Mouse (Mus musculus): ENCODE measurements at regions not wholly inside any gene's neighbourhood (a gene's known extent, or its start where the extent isn't known, plus 50 kb on each side); places are given as distances from the start of the nearest gene placed in this dataset.

- 34% methylated on average over 5 of the region's 5 CpGs for WGBS
- Histone ChIP-seq H3K4me2 (no peak overlapping the region), H3K27me3 (no peaks in the 10 kb centered on the region), H3K9me3 (no peaks in the 10 kb centered on the region), H3K4me3 (replicated peaks) (no peak overlapping the region), H3K4me1 (peaks cover 29% of the 10 kb centered on the region), H3K27ac (peak overlapping the region; percentile 79), H3K36me3 (replicated peaks) (no peaks in the 10 kb centered on the region), H3K9ac (no peak overlapping the region)
- ATAC-seq (ENCODE audit: low FRiP score) = peak; percentile 68; the same call in 1 of the 2 replicates
Observed at GRCm38 (mm10) chr5:148633999-148634398, 81.4 kb upstream of the Ubl3 start.

- Histone ChIP-seq H3K9ac (no peak overlapping the region), H3K9me3 (no peaks in the 10 kb centered on the region), H3K4me3 (replicated peaks) (no peak overlapping the region), H3K4me2 (no peak overlapping the region), H3K27me3 (no peaks in the 10 kb centered on the region), H3K36me3 (replicated peaks) (no peaks in the 10 kb centered on the region), H3K4me1 (peaks cover 29% of the 10 kb centered on the region), H3K27ac (0 out of 2 replicates have a peak overlapping the region, but pooled peaks have one; percentile 79)
- WGBS = 90% methylated on average over 6 of the region's 6 CpGs
- no peak for ATAC-seq (ENCODE audit: low FRiP score)
Observed at GRCm38 (mm10) chr5:148633331-148633730, 80.7 kb upstream of the Ubl3 start.

GRCm38 (mm10) chr5:148632516-148633170 is 80.1 kb upstream of the Ubl3 start:
- H3K27ac ChIP-seq = 0 out of 2 replicates have a peak overlapping the region, but pooled peaks have one; percentile 13

GRCm38 (mm10) chr5:148631566-148631965 is 79.0 kb upstream of the Ubl3 start:
- Histone ChIP-seq H3K4me1 (peaks cover 29% of the 10 kb centered on the region), H3K9ac (no peak overlapping the region), H3K36me3 (replicated peaks) (no peaks in the 10 kb centered on the region), H3K4me2 (no peak overlapping the region), H3K27me3 (no peaks in the 10 kb centered on the region), H3K27ac (no peak overlapping the region), H3K4me3 (replicated peaks) (no peak overlapping the region), H3K9me3 (no peaks in the 10 kb centered on the region)
- WGBS = 91% methylated on average over 5 of the region's 5 CpGs
- no peak for ATAC-seq (ENCODE audit: low FRiP score)

More at GRCm38 (mm10) chr5:148632516-148633170, 80.1 kb upstream of the Ubl3 start:
- WGBS = 69% methylated on average over 11 of the region's 11 CpGs
- Histone ChIP-seq H3K4me2 (no peak overlapping the region), H3K4me3 (replicated peaks) (no peak overlapping the region), H3K27me3 (no peaks in the 10 kb centered on the region), H3K4me1 (peaks cover 29% of the 10 kb centered on the region), H3K9ac (no peak overlapping the region), H3K9me3 (no peaks in the 10 kb centered on the region), H3K36me3 (replicated peaks) (no peaks in the 10 kb centered on the region)
- no peak for ATAC-seq (ENCODE audit: low FRiP score)

GRCm38 (mm10) chr5:148626014-148626413 is 73.4 kb upstream of the Ubl3 start:
- Histone ChIP-seq H3K27ac (no peak overlapping the region), H3K4me3 (replicated peaks) (no peak overlapping the region)
- no peak for ATAC-seq (ENCODE audit: low FRiP score)

GRCm38 (mm10) chr5:148624649-148625405 is 72.2 kb upstream of the Ubl3 start:
- peak; percentile 67 for ATAC-seq (ENCODE audit: low FRiP score)
- WGBS = 39% methylated on average over 21 of the region's 21 CpGs
- no peak overlapping the region for H3K4me2 ChIP-seq
- no peak overlapping the region for H3K4me3 ChIP-seq (replicated peaks)
- peaks cover 35% of the 10 kb centered on the region for H3K4me1 ChIP-seq
- no peak overlapping the region for H3K9ac ChIP-seq
- H3K9me3 ChIP-seq = no peaks in the 10 kb centered on the region
- no peaks in the 10 kb centered on the region for H3K36me3 ChIP-seq (replicated peaks)
- peak overlapping the region; percentile 75 for H3K27ac ChIP-seq
- H3K27me3 ChIP-seq = no peaks in the 10 kb centered on the region

More at GRCm38 (mm10) chr5:148626014-148626413, 73.4 kb upstream of the Ubl3 start:
- Histone ChIP-seq H3K36me3 (replicated peaks) (no peaks in the 10 kb centered on the region), H3K9ac (no peak overlapping the region), H3K4me2 (no peak overlapping the region), H3K27me3 (no peaks in the 10 kb centered on the region), H3K9me3 (no peaks in the 10 kb centered on the region), H3K4me1 (peaks cover 25% of the 10 kb centered on the region)
- WGBS = 92% methylated on average over 5 of the region's 5 CpGs

GRCm38 (mm10) chr5:148620895-148621786 is 68.6 kb upstream of the Ubl3 start:
- peak overlapping the region; percentile 83 for H3K27ac ChIP-seq
- H3K27me3 ChIP-seq = no peaks in the 10 kb centered on the region

GRCm38 (mm10) chr5:148619917-148620316 is 67.3 kb upstream of the Ubl3 start:
- 91% methylated on average over 2 of the region's 2 CpGs for WGBS
- no peak for ATAC-seq (ENCODE audit: low FRiP score)

More at GRCm38 (mm10) chr5:148620895-148621786, 68.6 kb upstream of the Ubl3 start:
- Histone ChIP-seq H3K4me1 (peaks cover 41% of the 10 kb centered on the region), H3K4me3 (replicated peaks) (no peak overlapping the region), H3K4me2 (peak overlapping the region; percentile 26; the same call in 1 of the 2 replicates), H3K9me3 (no peaks in the 10 kb centered on the region), H3K36me3 (replicated peaks) (no peaks in the 10 kb centered on the region), H3K9ac (no peak overlapping the region)
- WGBS = 24% methylated on average over 10 of the region's 10 CpGs
- peak; percentile 66; the same call in 1 of the 2 replicates for ATAC-seq (ENCODE audit: low FRiP score)

GRCm38 (mm10) chr5:148616426-148616825 is 63.8 kb upstream of the Ubl3 start:
- 85% methylated on average over 3 of the region's 3 CpGs for WGBS
- no peaks in the 10 kb centered on the region for H3K9me3 ChIP-seq
- no peak overlapping the region for H3K9ac ChIP-seq
- ATAC-seq (ENCODE audit: low FRiP score) = peak; percentile 11; the same call in 1 of the 2 replicates
- H3K4me3 ChIP-seq (replicated peaks) = no peak overlapping the region
- H3K27me3 ChIP-seq = no peaks in the 10 kb centered on the region
- peaks cover 24% of the 10 kb centered on the region for H3K4me1 ChIP-seq
- H3K36me3 ChIP-seq (replicated peaks) = no peaks in the 10 kb centered on the region
- H3K27ac ChIP-seq = peak overlapping the region; percentile 71
- H3K4me2 ChIP-seq = no peak overlapping the region

More at GRCm38 (mm10) chr5:148619917-148620316, 67.3 kb upstream of the Ubl3 start:
- H3K4me1 ChIP-seq = peaks cover 37% of the 10 kb centered on the region
- no peaks in the 10 kb centered on the region for H3K27me3 ChIP-seq
- no peak overlapping the region for H3K4me2 ChIP-seq
- no peak overlapping the region for H3K9ac ChIP-seq
- H3K27ac ChIP-seq = peak overlapping the region; percentile 83
- H3K9me3 ChIP-seq = no peaks in the 10 kb centered on the region
- H3K4me3 ChIP-seq (replicated peaks) = no peak overlapping the region
- no peaks in the 10 kb centered on the region for H3K36me3 ChIP-seq (replicated peaks)

GRCm38 (mm10) chr5:148615706-148616366 is 63.2 kb upstream of the Ubl3 start:
- no peaks in the 10 kb centered on the region for H3K36me3 ChIP-seq (replicated peaks)
- H3K27ac ChIP-seq = peak overlapping the region; percentile 71
- peak; percentile 79 for ATAC-seq (ENCODE audit: low FRiP score)
- no peaks in the 10 kb centered on the region for H3K27me3 ChIP-seq
- peaks cover 22% of the 10 kb centered on the region for H3K4me1 ChIP-seq
- no peak overlapping the region for H3K4me3 ChIP-seq (replicated peaks)
- no peak overlapping the region for H3K9ac ChIP-seq
- WGBS = 49% methylated on average over 10 of the region's 10 CpGs
- H3K9me3 ChIP-seq = no peaks in the 10 kb centered on the region
- H3K4me2 ChIP-seq = no peak overlapping the region

- Histone ChIP-seq H3K27ac (no peak overlapping the region), H3K4me2 (no peak overlapping the region), H3K4me1 (peaks cover 16% of the 10 kb centered on the region), H3K4me3 (replicated peaks) (no peak overlapping the region), H3K36me3 (replicated peaks) (no peaks in the 10 kb centered on the region), H3K27me3 (no peaks in the 10 kb centered on the region), H3K9ac (no peak overlapping the region), H3K9me3 (no peaks in the 10 kb centered on the region)
- ATAC-seq (ENCODE audit: low FRiP score) = no peak
- WGBS = 93% methylated on average over 14 of the region's 14 CpGs
Observed at GRCm38 (mm10) chr5:148615117-148615516, 62.5 kb upstream of the Ubl3 start.

All from forebrain, embryonic 12.5 days (tissue).